Mouse (Mus musculus) lung, postnatal 36 days (tissue): ENCODE measurements around the gene Gpr88.
"Not testable (repeated sequence)": the region's sequence is repeated elsewhere in the genome, so short reads cannot be mapped to it uniquely, and the experiment has no call there.

ENCODE experiments used
- DNase-seq: peaks from one replicate; pipeline ENCODE4 v3.0.0; 2022; ENCODE audit warnings: mixed read lengths

Gene Gpr88

DNA sequence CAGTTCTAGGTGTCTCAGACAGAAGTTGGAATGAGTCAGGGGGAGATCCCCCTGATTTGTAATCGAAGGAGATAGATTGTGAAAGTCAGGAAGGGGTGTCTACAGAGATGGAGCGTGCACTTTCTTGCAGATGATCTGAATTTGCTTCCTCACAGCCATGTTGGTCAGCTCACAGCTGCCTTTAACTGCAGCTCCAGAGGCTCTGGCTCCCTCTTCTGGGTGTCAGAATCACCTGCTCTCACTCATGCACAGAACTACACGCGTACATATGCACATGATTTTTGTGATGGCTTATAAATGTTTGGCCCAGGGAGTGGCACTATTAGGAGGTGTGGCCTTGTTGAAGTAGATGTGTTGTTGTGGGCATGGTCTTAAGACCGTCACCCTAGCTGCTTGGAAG lies 15.8 kb downstream of the Gpr88 start:
- no peak for DNase-seq

DNA sequence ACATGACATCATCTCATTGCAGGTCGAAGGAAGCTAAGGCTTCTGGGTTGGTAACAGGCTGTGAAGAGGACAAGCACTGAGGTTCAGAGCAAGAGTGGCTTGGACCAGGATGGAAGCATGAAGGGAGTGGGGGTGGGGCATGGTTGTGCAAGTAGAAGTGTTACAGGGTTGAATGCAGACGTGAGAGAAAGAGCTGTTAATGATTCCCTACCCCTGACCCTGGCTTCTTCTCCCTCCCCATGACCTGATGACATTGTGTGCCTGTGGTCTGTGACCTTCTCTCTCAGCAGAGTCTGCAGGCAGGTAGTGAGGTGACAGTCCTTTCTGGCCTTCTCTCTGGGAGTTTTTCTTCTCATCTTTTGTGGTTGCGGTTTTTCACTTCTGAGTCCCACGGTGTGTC lies 16.4 kb downstream of the Gpr88 start:
- DNase-seq, result no peak

DNA sequence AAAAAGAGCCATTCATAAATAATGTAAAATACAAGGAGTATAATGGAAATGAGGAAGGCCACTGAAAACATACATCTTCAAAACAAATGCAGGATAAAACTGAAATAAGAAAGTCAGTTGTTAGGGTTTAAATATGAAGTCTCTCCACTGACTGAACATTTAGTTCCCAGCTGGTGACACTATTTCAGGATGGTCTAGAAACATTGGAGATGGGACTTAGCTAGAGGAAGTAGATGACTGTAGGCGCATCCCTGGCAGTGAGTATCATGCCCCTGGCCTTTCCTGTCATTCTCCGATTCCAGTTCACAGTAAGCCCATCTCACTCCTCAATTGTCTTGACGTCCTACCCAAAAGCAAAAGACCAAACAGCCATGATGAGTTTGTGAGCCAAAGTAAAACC lies 19.8 kb downstream of the Gpr88 start:
- DNase-seq, result no peak

DNA sequence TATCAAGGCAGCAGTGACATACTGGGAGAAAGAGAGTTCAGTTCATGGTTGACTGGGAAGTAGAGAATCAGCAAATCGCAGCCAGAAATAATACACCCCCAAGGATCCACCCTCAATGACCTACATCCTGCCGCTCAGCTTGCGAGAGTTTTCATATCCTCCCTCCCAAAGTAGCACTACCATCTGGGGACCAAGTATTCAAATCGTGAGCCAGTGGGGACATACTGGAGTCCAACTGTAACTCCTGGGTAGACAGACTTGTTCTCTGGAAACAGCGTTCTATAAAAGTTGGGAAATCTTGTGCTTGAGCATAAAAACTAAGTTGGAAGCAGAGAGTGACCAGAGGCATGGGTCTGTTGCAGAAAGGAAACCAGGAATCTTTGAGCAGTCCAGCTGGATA lies 20.5 kb downstream of the Gpr88 start:
- DNase-seq, result no peak

DNA sequence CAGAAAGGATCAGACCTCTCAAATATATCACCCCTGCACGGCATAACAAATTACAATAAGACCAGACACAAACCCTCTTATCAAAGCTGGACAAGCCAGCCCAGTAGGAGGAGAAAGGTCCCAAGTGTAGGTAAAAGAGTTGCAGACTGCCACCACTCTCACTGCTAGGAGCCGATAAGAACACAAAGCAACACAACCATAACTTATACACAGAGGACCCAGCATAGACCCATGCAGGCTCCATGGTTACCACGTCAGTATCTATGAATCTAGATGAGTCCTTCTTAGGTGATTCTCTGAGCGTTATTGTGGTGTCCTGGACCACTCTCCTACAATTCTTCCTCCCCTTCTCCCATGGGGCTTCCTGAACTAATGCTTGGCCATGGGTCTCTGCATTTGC lies 24.0 kb downstream of the Gpr88 start:
- DNase-seq, result no peak

DNA sequence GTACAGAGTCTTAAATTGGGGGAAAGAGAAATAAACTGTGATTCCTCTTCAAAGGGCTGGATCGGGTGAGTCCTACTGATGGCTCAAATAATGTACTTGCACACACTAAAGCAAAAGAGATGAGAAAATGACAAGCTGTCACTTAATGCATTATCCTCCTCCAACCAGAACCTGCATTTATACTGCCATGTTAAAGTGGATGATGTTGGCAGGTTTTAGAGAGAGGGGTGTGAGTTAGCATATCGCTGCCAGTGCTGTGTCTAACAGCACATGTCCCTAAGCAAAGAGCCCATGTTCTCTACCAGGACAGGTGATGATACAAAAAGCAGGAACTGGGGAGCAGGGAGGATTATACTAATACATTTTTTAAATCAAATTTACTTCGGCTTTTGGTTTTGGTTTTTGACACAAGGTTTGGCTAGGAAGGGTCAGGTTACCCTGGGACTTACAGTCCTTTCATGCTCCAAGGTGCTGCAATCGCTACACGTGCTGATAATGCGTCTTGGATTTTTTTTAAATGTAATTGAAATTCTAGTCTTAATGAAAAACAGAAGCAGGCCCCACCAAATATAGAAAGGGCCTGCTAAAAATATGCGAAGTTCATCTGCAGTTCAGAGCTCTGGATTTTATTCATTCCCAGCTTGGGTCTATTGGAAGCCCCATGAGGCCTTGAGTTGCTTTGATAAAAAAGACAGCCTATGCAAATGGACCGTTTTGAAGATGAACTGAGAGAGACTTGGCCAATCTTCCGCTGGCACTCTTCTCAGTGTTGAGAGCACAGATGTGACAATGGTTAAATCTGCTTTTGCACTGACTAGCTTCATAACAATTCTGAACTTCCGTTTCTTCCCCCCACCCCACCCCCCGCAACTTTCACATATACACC lies 24.7 kb downstream of the Gpr88 start:
- no peak for DNase-seq

DNA sequence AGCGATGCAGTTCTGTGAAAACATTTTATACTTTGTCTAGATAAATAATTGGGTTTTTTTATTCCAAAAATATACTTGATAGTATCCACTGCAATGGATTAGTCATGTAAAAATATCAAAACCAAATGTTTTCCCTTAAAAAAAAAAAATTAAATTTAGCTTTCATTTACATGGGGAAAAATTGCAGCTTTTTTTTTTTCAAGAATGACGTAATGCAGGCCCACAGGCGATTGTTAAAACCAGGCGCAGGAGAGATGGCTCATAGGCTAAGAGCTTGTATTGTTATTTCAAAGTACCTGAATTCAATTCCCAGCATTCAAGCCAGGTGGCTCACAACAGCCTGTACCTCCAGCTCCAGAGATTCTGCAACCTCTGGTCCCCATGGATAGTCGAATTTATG lies 25.9 kb downstream of the Gpr88 start:
- no peak for DNase-seq

DNA sequence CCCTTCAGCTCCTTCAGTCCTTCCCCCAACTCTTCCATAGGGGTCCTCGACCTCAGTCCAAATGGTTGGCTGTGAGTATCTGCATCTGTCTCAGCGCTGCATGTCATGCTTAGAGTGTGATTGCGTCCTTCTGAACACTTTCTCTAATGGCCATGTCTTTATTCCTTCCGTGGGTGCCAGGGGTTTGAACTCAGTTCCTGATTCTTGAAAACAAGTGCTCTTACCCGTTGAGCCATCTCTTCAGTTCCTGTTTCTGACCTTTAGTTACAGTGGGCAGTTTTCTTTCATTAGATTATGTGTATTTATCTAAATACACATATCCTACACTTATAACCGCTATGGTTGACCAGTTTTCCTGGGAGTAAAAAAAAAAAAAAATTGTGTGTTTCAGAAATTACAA lies 26.4 kb downstream of the Gpr88 start:
- no peak for DNase-seq

DNA sequence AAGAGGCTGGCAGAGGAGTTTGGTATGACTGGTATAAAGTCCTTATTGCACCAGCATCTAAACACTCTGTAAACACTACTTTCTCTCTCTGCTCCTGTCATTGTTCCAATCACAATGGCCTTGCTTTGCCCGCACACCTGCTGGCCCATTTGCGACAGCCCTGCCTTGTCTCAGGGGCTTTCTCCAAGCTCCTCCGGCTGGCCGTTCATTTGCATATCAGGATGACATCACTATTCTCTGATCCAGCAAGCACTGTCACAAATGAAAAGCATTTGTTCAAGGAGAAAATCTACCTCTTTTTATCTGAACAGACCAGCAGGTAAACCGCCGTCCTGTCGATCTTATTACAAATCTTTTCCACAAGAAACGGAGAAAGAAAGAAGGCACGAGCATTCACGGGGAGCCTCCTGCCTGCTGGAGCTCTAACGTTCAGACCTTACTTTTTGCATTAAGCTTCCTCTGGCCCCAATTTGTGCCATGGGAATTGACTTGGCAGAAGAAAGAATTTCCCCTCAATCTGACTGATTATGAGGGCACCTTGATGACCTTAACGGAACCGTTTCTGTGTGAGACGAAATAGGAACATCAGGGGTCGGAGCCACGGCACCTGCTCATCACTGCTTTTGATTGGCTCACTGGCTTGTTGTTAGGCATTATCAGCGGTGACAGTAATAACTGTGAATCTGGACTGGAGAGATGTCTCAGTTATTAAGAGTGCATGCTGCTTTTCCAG lies 30.6 kb downstream of the Gpr88 start:
- no peak for DNase-seq

DNA sequence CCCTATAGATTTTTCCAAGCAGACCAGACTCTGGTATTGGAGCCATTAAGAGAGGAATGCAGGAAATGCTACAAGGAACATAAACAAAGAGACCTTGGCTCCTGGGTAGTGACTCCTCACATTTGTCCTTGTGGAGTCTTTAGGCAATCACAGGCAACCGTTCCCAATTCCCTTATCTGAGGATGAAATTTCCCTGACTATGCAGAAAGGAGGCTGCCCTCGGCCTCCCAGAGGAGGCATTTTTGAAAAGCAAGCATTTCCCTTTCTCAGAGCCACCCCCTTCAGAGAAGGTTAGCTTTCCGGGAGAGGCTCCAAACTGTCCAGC lies 31.7 kb downstream of the Gpr88 start:
- DNase-seq, result no peak

DNA sequence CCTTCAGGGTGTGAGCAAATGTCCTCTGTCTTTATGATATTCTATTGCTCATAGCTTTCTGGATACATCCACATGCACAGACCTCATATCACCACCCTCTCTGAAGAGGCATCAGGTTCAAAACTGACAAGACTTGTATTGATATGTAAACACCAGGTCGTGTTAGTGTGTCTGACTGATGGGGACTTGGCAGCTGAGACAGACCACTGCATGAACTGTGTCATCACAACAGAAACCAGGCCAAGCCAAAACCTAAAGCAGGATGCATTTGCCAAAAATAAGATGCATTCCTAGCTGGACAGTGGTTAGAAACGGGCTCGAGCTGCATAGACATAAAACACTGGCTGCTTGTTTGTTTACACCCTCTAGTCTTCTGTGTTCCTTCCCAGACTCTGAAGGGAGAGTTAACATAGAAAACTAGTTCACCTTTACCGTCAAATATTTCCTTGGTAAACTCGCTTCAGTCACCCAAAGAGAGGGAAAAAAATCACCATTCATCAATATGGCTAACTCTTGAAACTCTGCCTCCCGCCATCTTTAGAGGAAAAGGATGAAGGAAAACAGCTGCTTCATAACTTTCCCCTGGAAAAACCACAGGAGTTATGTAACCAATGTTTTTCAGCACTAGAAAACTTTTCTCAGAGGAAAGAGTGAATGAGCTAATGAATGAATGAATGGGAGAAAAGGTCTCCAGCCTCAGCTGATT lies 32.2 kb downstream of the Gpr88 start:
- no peak for DNase-seq

DNA sequence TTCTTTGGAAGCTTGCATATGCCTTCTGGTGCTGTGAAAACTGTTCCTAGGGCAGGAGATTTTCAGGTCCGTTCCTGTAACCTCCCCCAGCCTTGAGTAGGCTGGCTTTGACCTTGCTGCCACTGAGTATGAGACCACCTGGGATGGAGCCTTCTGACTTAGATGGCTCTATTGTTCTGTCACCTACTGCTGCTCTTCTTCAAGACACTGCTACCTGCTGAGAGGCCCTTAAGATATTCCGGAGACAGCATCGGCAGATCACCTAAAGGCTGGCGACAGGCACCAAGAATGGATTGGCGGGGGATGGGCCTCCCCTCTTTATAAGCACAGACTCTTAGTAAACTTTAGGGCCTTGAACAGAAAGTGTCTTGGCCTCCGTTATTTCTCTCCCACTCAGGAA lies 35.9 kb downstream of the Gpr88 start:
- not testable (repeated sequence) for DNase-seq

DNA sequence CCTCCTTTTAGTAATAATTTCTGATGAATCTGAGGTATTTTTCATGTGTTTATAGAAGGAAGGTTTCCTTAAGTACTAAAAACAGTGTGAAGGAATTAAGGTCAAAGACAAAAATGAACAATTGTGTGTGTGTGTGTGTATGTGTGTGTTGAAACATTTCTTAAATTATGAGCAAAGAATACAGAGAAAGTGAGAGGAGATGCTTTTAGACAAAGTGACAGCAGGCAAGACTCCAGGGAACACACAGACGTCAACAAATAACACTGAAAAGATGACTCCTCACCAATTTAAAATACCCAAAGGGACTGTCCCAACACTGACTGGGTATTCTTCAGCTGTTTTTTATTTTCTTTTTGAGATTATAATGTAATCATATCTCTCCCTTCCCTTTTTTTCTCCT lies 37.0 kb downstream of the Gpr88 start:
- DNase-seq, result peak; percentile 55

DNA sequence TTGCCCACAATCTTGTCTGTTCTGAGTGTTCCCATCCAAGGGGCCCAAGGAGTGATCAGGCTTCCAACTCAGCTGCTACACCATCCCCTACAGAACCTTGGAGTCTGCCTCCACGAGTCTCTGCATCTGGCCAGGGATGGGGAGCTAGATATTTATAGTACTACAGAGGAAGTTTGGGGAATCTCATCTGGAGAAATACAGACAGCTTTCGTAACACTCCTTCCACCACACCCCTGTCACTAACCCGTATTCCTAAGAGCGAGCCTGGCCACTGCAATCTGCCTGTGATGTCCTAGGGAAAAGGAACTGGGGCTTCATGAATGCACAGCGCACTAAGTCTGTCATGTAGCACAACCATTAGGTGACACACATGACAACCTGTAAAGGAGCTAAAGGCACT lies 41.7 kb downstream of the Gpr88 start:
- DNase-seq, result no peak

DNA sequence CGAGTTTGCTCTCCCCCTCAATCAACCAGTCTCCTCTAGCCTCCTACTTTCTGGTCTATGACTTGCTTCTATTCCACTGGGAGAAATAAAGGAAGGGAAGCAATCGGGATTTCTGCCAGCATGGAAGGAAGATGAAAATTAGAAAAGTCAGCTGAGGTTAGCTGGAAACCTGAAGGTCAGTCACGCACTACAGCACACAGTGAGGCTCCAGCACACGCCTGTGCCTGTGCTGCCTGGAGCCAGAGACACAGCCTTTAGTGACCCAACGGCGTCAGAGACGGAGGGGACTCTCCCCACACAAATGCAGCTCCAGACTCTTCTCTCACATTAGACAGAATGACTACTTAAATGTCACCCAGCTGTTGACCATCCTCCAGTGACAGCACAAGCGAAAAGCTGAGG lies 42.6 kb downstream of the Gpr88 start:
- DNase-seq, result no peak

DNA sequence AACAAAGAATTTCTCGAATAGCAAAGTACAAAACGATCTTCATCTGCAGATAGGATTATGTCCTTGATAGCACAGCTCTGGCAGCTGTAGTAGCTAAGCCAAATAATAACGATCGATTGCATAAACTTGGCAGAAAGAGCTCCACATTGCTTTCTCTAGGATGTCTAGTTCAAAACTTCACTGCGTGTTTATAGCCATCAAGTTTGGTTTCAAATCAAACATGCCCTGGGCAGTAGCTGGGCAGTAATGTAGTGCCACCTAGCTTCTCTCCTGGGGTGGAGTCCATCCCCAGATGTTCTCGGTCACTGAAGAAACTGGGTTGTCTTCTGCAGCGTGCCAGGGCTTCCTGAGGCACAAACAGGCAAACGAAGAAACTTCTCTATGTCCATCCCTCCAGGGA lies 44.1 kb downstream of the Gpr88 start:
- DNase-seq, result peak; percentile 30

DNA sequence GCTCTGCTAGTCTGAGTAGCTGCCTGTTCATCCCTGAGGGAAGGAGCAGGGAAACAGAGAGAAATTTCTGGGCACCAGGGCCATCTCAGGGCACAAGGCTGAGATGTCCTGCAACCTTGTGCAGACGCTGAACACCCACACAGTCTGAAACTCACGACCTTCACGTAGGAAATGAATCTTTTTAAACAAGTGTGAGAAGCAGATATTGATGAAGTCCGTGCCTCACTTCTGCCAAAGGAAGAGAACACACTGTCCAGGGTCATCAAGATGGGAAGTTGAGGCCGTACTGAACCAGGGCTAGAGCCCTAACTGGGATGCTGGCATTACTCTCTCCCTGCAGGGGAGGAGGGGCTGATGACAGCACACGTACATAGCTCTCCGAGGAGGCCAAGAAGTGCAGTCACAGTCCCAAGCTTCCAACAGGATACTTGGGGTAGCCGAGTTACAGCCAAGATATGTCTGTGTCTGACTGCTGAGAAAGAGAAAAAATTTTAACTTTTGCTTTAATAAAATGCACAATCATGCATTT lies 46.9 kb downstream of the Gpr88 start:
- DNase-seq, result no peak

DNA sequence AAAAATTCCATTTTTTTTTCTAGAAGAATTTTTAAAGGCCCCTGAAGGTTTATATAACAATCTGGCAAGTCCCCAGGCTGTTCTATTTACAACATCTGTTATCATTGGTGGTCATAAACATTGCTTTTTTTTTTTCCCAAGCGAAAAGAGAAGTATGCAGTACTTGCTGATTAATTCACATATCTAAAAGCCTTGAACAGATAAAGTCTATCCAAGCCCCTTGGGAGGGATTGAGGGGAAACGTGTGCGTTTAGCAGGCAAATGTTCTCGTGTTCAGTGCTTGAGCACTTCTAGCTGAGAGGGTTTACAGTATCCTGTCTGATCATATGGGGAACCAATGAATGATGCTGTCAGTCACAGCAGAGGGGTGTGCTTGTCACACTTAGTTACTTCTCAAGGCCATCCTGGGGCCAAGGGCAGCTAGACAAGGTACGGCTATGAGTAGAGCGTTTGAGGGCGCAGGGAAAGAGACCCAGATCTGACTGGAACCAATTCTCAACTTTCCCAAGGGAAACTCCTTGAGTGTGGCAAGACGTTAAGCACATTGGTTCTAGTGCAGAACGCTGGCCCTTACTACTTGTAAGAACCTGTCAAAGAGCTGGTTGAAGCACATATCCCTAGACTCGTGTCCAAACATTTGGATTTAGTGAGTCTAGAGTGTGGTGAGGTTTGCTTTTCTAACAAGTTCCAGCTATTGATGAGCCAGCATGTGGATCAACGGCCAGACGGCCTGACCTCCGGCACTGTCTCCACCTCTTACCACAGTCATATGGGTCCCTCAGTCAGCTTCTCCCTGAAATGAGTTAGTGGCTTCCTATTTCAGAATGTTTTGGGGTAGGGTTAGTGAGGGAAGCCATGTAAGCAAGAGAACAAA lies 47.7 kb downstream of the Gpr88 start:
- peak; percentile 35 for DNase-seq

DNA sequence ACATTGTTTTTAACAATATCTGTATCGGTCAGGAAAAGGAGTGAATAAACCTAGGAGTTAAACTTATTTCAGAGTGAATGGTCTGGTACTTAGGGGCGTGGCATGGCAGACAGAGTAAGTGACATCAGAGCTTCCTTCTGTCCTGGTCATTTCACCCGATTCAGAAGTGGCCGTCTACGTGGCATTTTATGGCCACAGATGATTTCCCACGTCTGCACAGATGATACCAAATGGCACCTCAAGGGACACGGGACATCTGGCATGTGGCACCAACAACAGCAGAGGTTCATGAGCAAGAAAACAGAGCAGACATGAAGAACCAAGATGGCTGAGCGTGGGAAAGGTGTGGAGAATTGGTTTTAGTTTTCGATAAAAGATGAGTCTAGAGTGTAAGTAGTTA lies 48.7 kb downstream of the Gpr88 start:
- no peak for DNase-seq

DNA sequence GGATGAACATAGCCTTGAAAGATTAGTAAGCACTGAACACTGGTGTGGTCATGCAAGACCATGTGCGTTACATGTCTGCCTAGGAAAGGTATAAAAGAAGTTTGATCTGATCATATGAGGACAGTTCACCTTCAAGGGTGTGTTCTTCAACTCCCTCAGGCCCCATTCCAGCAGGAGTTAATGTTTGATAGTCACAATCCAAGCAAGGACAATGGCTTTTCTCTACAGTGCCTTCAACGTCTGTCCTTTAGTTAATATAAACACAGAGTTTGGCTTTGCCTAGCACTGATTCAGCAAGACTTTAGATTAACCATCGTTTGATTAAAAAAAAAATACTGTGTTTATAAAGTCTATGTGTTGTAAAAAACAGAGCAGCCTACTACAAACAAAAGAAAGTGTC lies 49.4 kb downstream of the Gpr88 start:
- no peak for DNase-seq

DNA sequence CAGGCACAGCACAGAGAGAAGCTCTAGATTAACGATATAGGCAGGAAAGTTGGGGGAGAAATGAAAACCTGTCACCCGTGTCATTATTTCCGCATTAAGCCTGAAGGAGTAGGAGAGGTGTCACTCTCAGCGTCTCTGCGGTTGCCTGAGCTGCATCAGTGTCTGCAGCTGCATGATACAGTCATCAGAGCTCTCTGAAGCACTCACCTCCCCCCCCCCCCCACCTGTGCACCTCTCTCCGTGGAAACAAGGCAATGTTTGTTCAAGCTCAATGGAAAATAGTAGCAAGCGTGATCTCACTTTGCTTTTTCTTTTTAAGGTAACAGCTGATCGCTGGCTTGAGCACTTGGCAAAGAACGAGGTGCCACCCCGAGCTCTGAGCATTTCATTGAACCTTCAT lies 53.2 kb downstream of the Gpr88 start:
- no peak for DNase-seq
